Mouse (Mus musculus) v-Abl transformed pro-B cells (cell line): ENCODE data around the gene Lxn.

Experiments used
- in situ Hi-C, 2 experiments: fragments of 400-800 bp; cut with MboI; formaldehyde crosslinking; loops; one replicate each; pipeline ENCODE4 v1.15.1; 2025; ENCODE audit not compliant: unreplicated experiment in 2 of 2

The Lxn gene

GRCm38 (mm10) chr3:67466576-67466975 is 2.9 kb upstream of the Lxn start:
- in situ Hi-C loops = no loop called here

- in situ Hi-C loops = loop anchor here (5.0 kb wide), 1 partner anchor 34 kb away; no protein-coding TSS in a partner anchor
Observed at GRCm38 (mm10) chr3:67463001-67463400, 725 bp downstream of the Lxn start.

- in situ Hi-C loops = loop anchor here (5.0 kb wide), 1 partner anchor 35 kb away; no protein-coding TSS in a partner anchor
Observed at GRCm38 (mm10) chr3:67462578-67462977, 1.1 kb downstream of the Lxn start.

- in situ Hi-C loops = loop anchor here (5.0 kb wide), 1 partner anchor 35 kb away; no protein-coding TSS in a partner anchor
Observed at GRCm38 (mm10) chr3:67462015-67462414, 1.7 kb downstream of the Lxn start.

- in situ Hi-C loops = loop anchor here (5.0 kb wide), 1 partner anchor 37 kb away; no protein-coding TSS in a partner anchor
Observed at GRCm38 (mm10) chr3:67459881-67460280, 3.8 kb downstream of the Lxn start.

- in situ Hi-C loops = no loop called here
Observed at GRCm38 (mm10) chr3:67450601-67451210, 13.0 kb downstream of the Lxn start.

GRCm38 (mm10) chr3:67449660-67450059 is 14.1 kb downstream of the Lxn start:
- in situ Hi-C loops = loop anchor here in 1 of 2 experiments (25.0 kb wide), 1 partner anchor 613 kb away; the partner anchor contains the start of gene Schip1

- in situ Hi-C loops = loop anchor here in 1 of 2 experiments (25.0 kb wide), 1 partner anchor 615 kb away; the partner anchor contains the start of gene Schip1
Observed at GRCm38 (mm10) chr3:67447143-67447542, 16.6 kb downstream of the Lxn start.

- in situ Hi-C loops = loop anchor here (5.0 to 25.0 kb wide), 4 partner anchors 89 to 1459 kb away; partner anchors contain the start of gene Schip1 (in 1 of the 2)
Observed at GRCm38 (mm10) chr3:67434011-67434410, 29.7 kb downstream of the Lxn start.

GRCm38 (mm10) chr3:67429999-67430380 is 33.7 kb downstream of the Lxn start, which contains the start of gene Gfm1:
Gene Gfm1, plus strand, starts transcription at chr3:67430096.
- in situ Hi-C loops = loop anchor here (5.0 to 25.0 kb wide), 5 partner anchors 78 to 1455 kb away; partner anchors contain the start of gene Schip1 (in 1 of the 2)

GRCm38 (mm10) chr3:67429338-67429998 is 34.3 kb downstream of the Lxn start:
- in situ Hi-C loops = loop anchor here (5.0 to 25.0 kb wide), 2 partner anchors 77 to 633 kb away; partner anchors contain the start of gene Schip1 (in 1 of the 2)
